Mouse (Mus musculus) lung, adult 2 months (tissue): ENCODE data around the gene Gm44596.

Experiments
- CTCF ChIP-seq: fragments of 200-500 bp; IDR thresholded peaks from 2 replicates; pipeline ENCODE4 v1.5.1; 2011; ENCODE audit warnings: mild to moderate bottlenecking, low read length, control low read depth; ENCODE audit not compliant: insufficient read depth
- POLR2A ChIP-seq: fragments of 200-500 bp; IDR thresholded peaks from 2 replicates; pipeline ENCODE4 v1.6.1; 2011; ENCODE audit warnings: low read depth, mild to moderate bottlenecking, control low read depth, low read length, borderline replicate concordance; ENCODE audit errors: extremely low read depth

GRCm38 (mm10) chr6:128404708-128405107 is 29.4 kb downstream of the Gm44596 start:
- no peak for TF ChIP-seq CTCF
- no peak for TF ChIP-seq POLR2A
